Mouse (Mus musculus) right cerebral cortex, postnatal 14 days (tissue): ENCODE data around the gene Olfr503.
"Not testable (repeated sequence)": the region's sequence is repeated elsewhere in the genome, so short reads cannot be mapped to it uniquely, and the experiment has no call there.

Experiments
- DNase-seq: peaks from one replicate; pipeline ENCODE4 v3.0.0; 2022

Olfr503 gene

GRCm38 (mm10) chr7:108544227-108544626 lies at the start of gene Olfr503:
Gene Olfr503 (plus strand): TSS chr7:108544527.
- not testable (repeated sequence) for DNase-seq

GRCm38 (mm10) chr7:108524965-108525364 lies 19.4 kb upstream of the Olfr503 start, which contains the start of gene Olfr502:
Gene Olfr502 (minus strand): TSS chr7:108525065.
- DNase-seq, result no peak

- DNase-seq, result no peak
Measured at GRCm38 (mm10) chr7:108542416-108542815, 1.9 kb upstream of the Olfr503 start.

GRCm38 (mm10) chr7:108565693-108566092 lies 21.4 kb downstream of the Olfr503 start, which contains the start of gene Olfr504:
Gene Olfr504 (minus strand): TSS chr7:108565793.
- no peak for DNase-seq

- no peak for DNase-seq
Measured at GRCm38 (mm10) chr7:108589797-108590196, 45.5 kb downstream of the Olfr503 start.
